Mouse (Mus musculus) MEL (cell line): ENCODE data around the gene Icos. TPM values are rescaled to one million over a fixed set of nuclear protein-coding genes. Genes with fewer than 3 reads are reported as not detected.
A peak's percentile ranks its signal among the peaks of the same experiment; 100 is the strongest.

Source experiments
- DNase-seq: peaks from one replicate; pipeline ENCODE4 v3.0.0; 2011; ENCODE audit warnings: low read depth, low spot score
- H3K27ac ChIP-seq: 2 replicates; pipeline ENCODE4 v1.5.1; 2012; ENCODE audit warnings: low read depth, mild to moderate bottlenecking, control low read depth, low read length, moderate library complexity; ENCODE audit not compliant: control insufficient read depth
- H3K27me3 ChIP-seq, 2 experiments: fragments of 150-350 bp in 1 of 2; sonication (generic) in 1 of 2; 2 replicates each; pipeline ENCODE4 v1.6.1; 2012; ENCODE audit warnings: low read length in 2 of 2, mild to moderate bottlenecking in 2 of 2, improper control_type of control experiment in 1 of 2, moderate library complexity in 1 of 2; ENCODE audit not compliant: insufficient read depth in 2 of 2, control insufficient read depth in 1 of 2
- H3K36me3 ChIP-seq, 2 experiments: 2 replicates each; pipeline ENCODE4 v1.6.1; 2012 to 2014; ENCODE audit warnings: low read length in 2 of 2, improper control_type of control experiment in 1 of 2, inconsistent platforms in 1 of 2, mild to moderate bottlenecking in 1 of 2; ENCODE audit not compliant: insufficient read depth in 2 of 2, control insufficient read depth in 1 of 2
- H3K4me1 ChIP-seq, 2 experiments: fragments of 150-350 bp in 1 of 2; sonication (generic) in 1 of 2; 2 replicates each; pipeline ENCODE4 v1.6.1; 2012; ENCODE audit warnings: low read length in 2 of 2, improper control_type of control experiment in 1 of 2, mild to moderate bottlenecking in 1 of 2; ENCODE audit not compliant: insufficient read depth in 2 of 2, control insufficient read depth in 1 of 2
- H3K4me3 ChIP-seq, 2 experiments: fragments of 150-350 bp in 1 of 2; sonication (generic) in 1 of 2; 2 replicates each; pipeline ENCODE4 v1.5.1; 2012; ENCODE audit warnings: low read depth in 2 of 2, low read length in 2 of 2, mild to moderate bottlenecking in 2 of 2, moderate library complexity in 2 of 2, control low read depth in 1 of 2, improper control_type of control experiment in 1 of 2; ENCODE audit not compliant: control insufficient read depth in 1 of 2, insufficient read depth in 1 of 2
- H3K79me2 ChIP-seq: 2 replicates; pipeline ENCODE4 v1.6.1; 2012; ENCODE audit warnings: mild to moderate bottlenecking, low read length, moderate library complexity; ENCODE audit not compliant: control insufficient read depth, poor library complexity, insufficient read depth
- H3K9ac ChIP-seq: 2 replicates; pipeline ENCODE4 v1.6.1; 2012; ENCODE audit warnings: low read depth, mild to moderate bottlenecking, control low read depth, low read length, moderate library complexity; ENCODE audit not compliant: control insufficient read depth, poor library complexity, severe bottlenecking
- H3K9me3 ChIP-seq: fragments of 150-350 bp; sonication (generic); replicated peaks from 2 replicates; pipeline ENCODE4 v1.6.1; 2012; ENCODE audit warnings: mild to moderate bottlenecking, low read length, improper control_type of control experiment, moderate library complexity; ENCODE audit not compliant: insufficient read depth
- CHD1 ChIP-seq: IDR thresholded peaks from 2 replicates; pipeline ENCODE4 v1.6.1; 2012; ENCODE audit warnings: low read depth, mild to moderate bottlenecking, inconsistent platforms, low read length, improper control_type of control experiment
- CHD2 ChIP-seq: IDR thresholded peaks from 2 replicates; pipeline ENCODE4 v1.6.1; 2011; ENCODE audit warnings: low read length, improper control_type of control experiment
- CTCF ChIP-seq, 3 experiments: IDR thresholded peaks in 2 of 3; conservative IDR thresholded peaks in 1 of 3; 2 replicates each; pipeline ENCODE4 v1.5.1; 2011 to 2012; ENCODE audit warnings: low read length in 3 of 3, low read depth in 2 of 3, mild to moderate bottlenecking in 2 of 3, improper control_type of control experiment in 1 of 3, inconsistent platforms in 1 of 3, mixed read lengths in 1 of 3, moderate library complexity in 1 of 3; ENCODE audit not compliant: control insufficient read depth in 1 of 3, insufficient read depth in 1 of 3, poor library complexity in 1 of 3, severe bottlenecking in 1 of 3
- EP300 ChIP-seq, 2 experiments: IDR thresholded peaks; 2 replicates each; pipeline ENCODE4 v1.6.1; 2011; ENCODE audit warnings: improper control_type of control experiment in 2 of 2, low read length in 2 of 2, low read depth in 1 of 2, mild to moderate bottlenecking in 1 of 2
- ETS1 ChIP-seq: IDR thresholded peaks from 2 replicates; pipeline ENCODE4 v1.6.1; 2012; ENCODE audit warnings: low read depth, mild to moderate bottlenecking, inconsistent platforms, low read length, improper control_type of control experiment, moderate library complexity
- GATA1 ChIP-seq: IDR thresholded peaks from 2 replicates; pipeline ENCODE4 v1.6.1; 2011; ENCODE audit warnings: low read depth, low read length, improper control_type of control experiment
- JUND ChIP-seq: IDR thresholded peaks from 2 replicates; pipeline ENCODE4 v1.6.1; 2011; ENCODE audit warnings: low read depth, mild to moderate bottlenecking, improper control_type of control experiment, low read length
- MAZ ChIP-seq: IDR thresholded peaks from 2 replicates; pipeline ENCODE4 v1.6.1; 2012; ENCODE audit warnings: low read depth, mild to moderate bottlenecking, inconsistent platforms, low read length, improper control_type of control experiment
- MEF2A ChIP-seq: IDR thresholded peaks from 2 replicates; pipeline ENCODE4 v1.6.1; 2014; ENCODE audit warnings: low read depth, mild to moderate bottlenecking, inconsistent platforms, low read length, improper control_type of control experiment; ENCODE audit not compliant: poor library complexity, insufficient replicate concordance, severe bottlenecking; ENCODE audit errors: extremely low read depth
- MYB ChIP-seq: IDR thresholded peaks from 2 replicates; pipeline ENCODE4 v1.6.1; 2011; ENCODE audit warnings: mild to moderate bottlenecking, low read depth, low read length, improper control_type of control experiment
- MYC ChIP-seq: IDR thresholded peaks from 2 replicates; pipeline ENCODE4 v1.6.1; 2011; ENCODE audit warnings: low read depth, mild to moderate bottlenecking, low read length, improper control_type of control experiment, moderate library complexity
- NELFE ChIP-seq: IDR thresholded peaks from 2 replicates; pipeline ENCODE4 v1.6.1; 2011; ENCODE audit warnings: low read depth, low read length, improper control_type of control experiment
- POLR2AphosphoS2 ChIP-seq: IDR thresholded peaks from 2 replicates; pipeline ENCODE4 v1.6.1; 2011; ENCODE audit warnings: low read length, improper control_type of control experiment
- POLR2AphosphoS5 ChIP-seq: IDR thresholded peaks from 2 replicates; pipeline ENCODE4 v1.6.1; 2012; ENCODE audit warnings: low read depth, borderline replicate concordance, mild to moderate bottlenecking, inconsistent platforms, low read length, moderate library complexity, mixed read lengths
- RAD21 ChIP-seq: IDR thresholded peaks from 2 replicates; pipeline ENCODE4 v1.6.1; 2011; ENCODE audit warnings: mild to moderate bottlenecking, low read depth, low read length, improper control_type of control experiment
- TBP ChIP-seq: IDR thresholded peaks from 2 replicates; pipeline ENCODE4 v1.8.0; 2011; ENCODE audit warnings: low read depth, low read length, improper control_type of control experiment
- TCF12 ChIP-seq: IDR thresholded peaks from 2 replicates; pipeline ENCODE4 v1.6.1; 2014; ENCODE audit warnings: low read depth, mild to moderate bottlenecking, inconsistent platforms, low read length, improper control_type of control experiment, moderate library complexity
- UBTF ChIP-seq: IDR thresholded peaks from 2 replicates; pipeline ENCODE4 v1.6.1; 2012; ENCODE audit warnings: low read depth, mild to moderate bottlenecking, inconsistent platforms, low read length, improper control_type of control experiment, moderate library complexity, borderline replicate concordance; ENCODE audit not compliant: insufficient read depth
- USF1 ChIP-seq: IDR thresholded peaks from 2 replicates; pipeline ENCODE4 v1.6.1; 2014; ENCODE audit warnings: low read depth, mild to moderate bottlenecking, inconsistent platforms, low read length, improper control_type of control experiment, moderate library complexity
- USF2 ChIP-seq, 2 experiments: IDR thresholded peaks; 2 replicates each; pipeline ENCODE4 v1.6.1; 2011 to 2012; ENCODE audit warnings: improper control_type of control experiment in 2 of 2, low read length in 2 of 2, borderline replicate concordance in 1 of 2, inconsistent platforms in 1 of 2, low read depth in 1 of 2, mild to moderate bottlenecking in 1 of 2; ENCODE audit not compliant: insufficient read depth in 1 of 2
- ZMIZ1 ChIP-seq: IDR thresholded peaks from 2 replicates; pipeline ENCODE4 v1.6.1; 2012; ENCODE audit warnings: low read depth, mild to moderate bottlenecking, inconsistent platforms, low read length, improper control_type of control experiment, moderate library complexity
- polyA plus RNA-seq, 2 experiments: library from polyadenylated mRNA; stranded (reverse) in 1 of 2; unstranded in 1 of 2; fragments of >175 nt in 1 of 2; fragments of >200 nt in 1 of 2; gene quantifications; 2 replicates each; pipeline versions ENCODE4 v1.2.1 to v1.2.4; 2012; ENCODE audit warnings: low replicate concordance in 2 of 2, low read depth in 1 of 2; ENCODE audit not compliant: insufficient read length in 2 of 2, insufficient read depth in 1 of 2, missing spikeins in 1 of 2
- total RNA-seq: library from RNA; depleted of rRNA; stranded (reverse); fragments of 300-350 nt; gene quantifications from 2 replicates; pipeline ENCODE4 v1.2.3, GENCODE M21; 2012

Gene Icos
- total and polyA plus RNA-seq, 3 experiments: not detected

GRCm38 (mm10) chr1:60954759-60955158 is 23.0 kb upstream of the Icos start:
- H3K27ac ChIP-seq: no peak overlapping the region
- TF ChIP-seq EP300 (IDR thresholded peaks at IDR 0.05; ENCODE audit: low read depth in 1 of 2, low read length in 2 of 2): no peak
- peak; percentile 13 for TF ChIP-seq RAD21
- TF ChIP-seq ZMIZ1: no peak
- peak in 2 of 3 experiments; percentile 29 to 37; a peak in 3 of 6 replicates for TF ChIP-seq CTCF (IDR thresholded peaks at IDR 0.05 in 2 of 3, conservative IDR thresholded peaks at IDR 0.05 in 1 of 3; ENCODE audit: control insufficient read depth in 1 of 3, insufficient read depth in 1 of 3, low read depth in 2 of 3, low read length in 3 of 3, poor library complexity in 1 of 3, severe bottlenecking in 1 of 3)
- no peaks in the 10 kb centered on the region for H3K79me2 ChIP-seq
- no peaks in the 10 kb centered on the region for H3K9me3 ChIP-seq
- H3K4me3 ChIP-seq: no peak overlapping the region
- no peak for DNase-seq
- no peaks in the 10 kb centered on the region for H3K36me3 ChIP-seq
- H3K27me3 ChIP-seq: no peaks in the 10 kb centered on the region
- H3K4me1 ChIP-seq: no peaks in the 10 kb centered on the region
- H3K9ac ChIP-seq: no peak overlapping the region

GRCm38 (mm10) chr1:60955186-60955585 is 22.5 kb upstream of the Icos start:
- H3K36me3 ChIP-seq: no peaks in the 10 kb centered on the region
- no peak overlapping the region for H3K4me3 ChIP-seq
- TF ChIP-seq TBP (no peak), MEF2A (no peak), MYC (no peak), POLR2AphosphoS2 (no peak), NELFE (no peak), MYB (no peak), ETS1 (no peak), EP300 (IDR thresholded peaks at IDR 0.05; ENCODE audit: low read depth in 1 of 2, low read length in 2 of 2) (no peak), USF1 (no peak), CHD2 (no peak), UBTF (no peak), JUND (no peak), TCF12 (no peak), USF2 (IDR thresholded peaks at IDR 0.05; ENCODE audit: borderline replicate concordance in 1 of 2, insufficient read depth in 1 of 2, low read depth in 1 of 2, low read length in 2 of 2) (no peak), ZMIZ1 (no peak), MAZ (no peak), GATA1 (no peak), CHD1 (no peak), POLR2AphosphoS5 (no peak)
- no peak overlapping the region for H3K9ac ChIP-seq
- no peaks in the 10 kb centered on the region for H3K27me3 ChIP-seq
- no peak overlapping the region for H3K27ac ChIP-seq
- H3K79me2 ChIP-seq: no peaks in the 10 kb centered on the region
- DNase-seq: no peak
- no peaks in the 10 kb centered on the region for H3K9me3 ChIP-seq
- H3K4me1 ChIP-seq: no peaks in the 10 kb centered on the region
